Mouse (Mus musculus) forebrain, embryonic 11.5 days (tissue): ENCODE measurements around the gene Gak. TPM values are rescaled to one million over a fixed set of nuclear protein-coding genes. Genes with fewer than 3 reads are reported as not detected.

Source experiments
- ATAC-seq: fragments of 200-750 bp; cut with Nextera tagmentation; replicated peaks from 2 replicates; pipeline ENCODE4 v1.8.0; 2017; ENCODE audit warnings: moderate TSS enrichment; ENCODE audit not compliant: low FRiP score
- DNase-seq: peaks from one replicate; pipeline ENCODE4 v3.0.0-alpha.2; 2017; ENCODE audit warnings: low spot score
- H3K27ac ChIP-seq: fragments of 300-500 bp; sonication (generic); 2 replicates; pipeline ENCODE4 v1.5.1; 2014; ENCODE audit warnings: low read depth, low read length
- H3K27me3 ChIP-seq: fragments of 300-500 bp; sonication (generic); 2 replicates; pipeline ENCODE4 v1.6.1; 2014; ENCODE audit warnings: mild to moderate bottlenecking, low read length, mixed read lengths; ENCODE audit not compliant: control insufficient read depth, insufficient read depth
- H3K36me3 ChIP-seq: fragments of 300-500 bp; sonication (generic); 2 replicates; pipeline ENCODE4 v1.6.1; 2014; ENCODE audit warnings: mild to moderate bottlenecking, low read length, moderate library complexity, mixed read lengths; ENCODE audit not compliant: control insufficient read depth, insufficient read depth
- H3K4me1 ChIP-seq: fragments of 300-500 bp; sonication (generic); replicated peaks from 2 replicates; pipeline ENCODE4 v1.6.1; 2014; ENCODE audit warnings: low read length, mixed read lengths; ENCODE audit not compliant: control insufficient read depth, insufficient read depth
- H3K4me2 ChIP-seq: fragments of 300-500 bp; sonication (generic); 2 replicates; pipeline ENCODE4 v1.6.1; 2014; ENCODE audit warnings: low read depth, mild to moderate bottlenecking, low read length, moderate library complexity, mixed read lengths; ENCODE audit not compliant: severe bottlenecking
- H3K4me3 ChIP-seq: fragments of 300-500 bp; sonication (generic); 2 replicates; pipeline ENCODE4 v1.5.1; 2014; ENCODE audit warnings: low read depth, low read length
- H3K9ac ChIP-seq: fragments of 300-500 bp; sonication (generic); 2 replicates; pipeline ENCODE4 v1.6.1; 2014; ENCODE audit warnings: low read length
- H3K9me3 ChIP-seq: fragments of 300-500 bp; sonication (generic); 2 replicates; pipeline ENCODE4 v1.6.1; 2016; ENCODE audit warnings: low read length, mixed read lengths; ENCODE audit not compliant: control insufficient read depth
- WGBS: fragments of 180-500 bp; shearing (Covaris S2); extraction: QIAGEN DNeasy Blood & Tissue Kit; methylation state at CpG from one replicate; pipeline ENCODE4 v1.1.7; 2014; 5-methylcytosine and 5-hydroxymethylcytosine counted together
- polyA plus RNA-seq: library from polyadenylated mRNA; unstranded; fragments of >200 nt; fragmentation: Nextera tagmentation; extraction: Ambion mirVana; gene quantifications from 2 replicates; pipeline ENCODE4 v1.2.1, GENCODE M21; 2014

Gak gene
- polyA plus RNA-seq, 1 experiment from 2014 or later: 51.2 TPM

- Histone ChIP-seq H3K9ac (no peak overlapping the region), H3K36me3 (no peaks in the 10 kb centered on the region), H3K4me3 (no peak overlapping the region), H3K27ac (no peak overlapping the region), H3K4me1 (no peaks in the 10 kb centered on the region), H3K4me2 (no peak overlapping the region), H3K27me3 (no peaks in the 10 kb centered on the region), H3K9me3 (no peaks in the 10 kb centered on the region)
- no peak for ATAC-seq
- WGBS: 90% methylated on average over 4 of the region's 4 CpGs
- DNase-seq: no peak
Measured at GRCm38 (mm10) chr5:108556986-108557385, 72.6 kb downstream of the Gak start.

GRCm38 (mm10) chr5:108554041-108554440 lies 75.5 kb downstream of the Gak start:
- Histone ChIP-seq H3K4me3 (no peak overlapping the region), H3K9ac (no peak overlapping the region), H3K9me3 (no peaks in the 10 kb centered on the region), H3K4me1 (peaks cover 3% of the 10 kb centered on the region; the same call in 1 of the 2 replicates), H3K27me3 (peaks cover 10% of the 10 kb centered on the region), H3K36me3 (no peaks in the 10 kb centered on the region), H3K4me2 (no peak overlapping the region), H3K27ac (no peak overlapping the region)
- DNase-seq: no peak
- ATAC-seq: no peak
- 67% methylated on average over 1 of the region's 1 CpGs for WGBS

DNA sequence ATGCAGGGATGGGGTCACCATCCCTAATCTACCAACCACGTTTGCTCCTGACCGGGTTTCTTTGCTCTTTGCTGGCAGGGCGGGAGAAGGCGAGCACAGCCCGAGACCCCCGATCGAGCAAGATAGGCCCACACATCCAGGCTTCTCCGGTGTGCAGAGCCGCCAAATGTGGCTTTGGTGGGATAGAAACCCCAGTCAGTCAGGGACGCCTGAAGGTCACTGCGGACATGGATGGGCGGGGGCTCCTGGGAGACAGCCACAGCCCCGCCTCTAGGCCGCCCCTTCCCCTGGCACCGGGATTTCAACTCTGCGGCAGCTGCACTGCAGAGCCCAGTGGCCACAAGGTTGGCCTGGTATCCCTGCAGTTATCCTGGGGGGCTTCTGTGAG lies 79.4 kb downstream of the Gak start:
- H3K36me3 ChIP-seq: no peaks in the 10 kb centered on the region
- H3K4me1 ChIP-seq: peaks cover 3% of the 10 kb centered on the region; the same call in 1 of the 2 replicates
- DNase-seq: no peak
- H3K4me3 ChIP-seq: peak overlapping the region; percentile 40
- no peaks in the 10 kb centered on the region for H3K9me3 ChIP-seq
- no peak overlapping the region for H3K27ac ChIP-seq
- ATAC-seq: peak; percentile 73
- peak overlapping the region; percentile 44 for H3K9ac ChIP-seq
- peaks cover 11% of the 10 kb centered on the region for H3K27me3 ChIP-seq
- peak overlapping the region; percentile 84 for H3K4me2 ChIP-seq
- WGBS: under 1% methylated on average over 16 of the region's 16 CpGs

DNA sequence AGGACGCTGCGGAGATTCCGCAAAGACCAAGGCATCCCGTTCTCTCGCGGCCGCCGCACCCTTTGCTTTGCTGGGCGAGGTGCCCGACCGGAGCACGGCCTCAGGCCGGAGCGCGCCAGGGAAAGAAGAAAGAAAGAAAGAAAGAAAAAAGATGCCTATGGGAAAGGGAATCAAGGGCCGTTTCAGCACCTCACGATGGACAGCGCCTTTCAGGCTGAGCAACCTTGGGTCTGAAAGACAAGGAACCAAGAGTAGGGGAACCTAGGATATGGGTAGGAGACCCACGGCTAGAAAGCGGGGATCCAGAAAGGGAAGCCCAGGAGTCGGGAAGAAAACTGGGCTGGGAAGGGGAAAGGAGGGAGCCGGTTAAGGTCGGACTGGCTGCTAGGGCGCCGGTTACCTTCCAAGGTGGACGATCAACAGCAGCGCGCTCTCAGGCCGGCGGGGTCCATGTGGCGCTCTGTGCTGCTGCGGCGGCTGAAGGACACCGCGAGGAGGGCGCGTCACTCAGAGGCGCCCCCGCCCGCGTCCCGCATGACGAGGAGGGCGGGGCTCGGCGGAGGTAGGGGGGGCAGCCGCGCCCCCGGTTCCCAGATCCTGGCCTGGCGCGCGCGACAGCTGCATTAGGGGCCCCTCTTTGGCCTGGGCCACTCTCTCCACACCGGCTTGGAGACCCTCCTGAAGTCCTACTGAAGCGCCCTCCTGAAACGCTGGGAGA lies 79.9 kb downstream of the Gak start, which contains the start of gene Cplx1:
Gene Cplx1, minus strand, starts transcription at position 536 of the 718 bp plus-strand sequence.
- peaks cover 11% of the 10 kb centered on the region for H3K27me3 ChIP-seq

DNA sequence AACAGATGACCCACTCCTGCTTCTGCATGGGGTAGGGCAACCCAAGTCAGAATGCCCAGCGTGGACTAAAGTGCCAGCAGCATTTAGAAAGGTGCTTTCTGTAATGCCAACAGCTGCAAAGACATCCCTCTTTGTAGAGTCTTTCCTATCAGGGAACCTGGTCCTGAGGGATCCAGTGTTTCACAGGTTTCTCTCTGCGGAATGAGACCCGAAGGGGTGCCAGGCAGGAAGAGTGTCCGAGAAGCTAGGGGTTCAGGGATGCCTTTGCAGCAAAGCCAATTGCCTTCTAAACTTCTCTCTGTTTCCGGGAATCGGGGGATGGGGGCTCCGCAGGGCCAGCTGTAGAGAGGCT lies 80.4 kb downstream of the Gak start:
- Histone ChIP-seq H3K27ac (no peak overlapping the region), H3K4me3 (peak overlapping the region; percentile 40), H3K4me2 (peak overlapping the region; percentile 84), H3K27me3 (peaks cover 11% of the 10 kb centered on the region), H3K9me3 (no peaks in the 10 kb centered on the region), H3K9ac (peak overlapping the region; percentile 44), H3K36me3 (no peaks in the 10 kb centered on the region), H3K4me1 (peaks cover 3% of the 10 kb centered on the region; the same call in 1 of the 2 replicates)
- WGBS: 21% methylated on average over 7 of the region's 7 CpGs
- peak; percentile 45 for DNase-seq
- ATAC-seq: no peak

More for the DNA sequence above, 79.9 kb downstream of the Gak start, which contains the start of gene Cplx1:
- DNase-seq: peak; percentile 83
- peaks cover 3% of the 10 kb centered on the region; the same call in 1 of the 2 replicates for H3K4me1 ChIP-seq
- peak within 1 kb of the TSS; percentile 44 for H3K9ac ChIP-seq
- WGBS: under 1% methylated on average over 56 of the region's 56 CpGs
- H3K4me3 ChIP-seq: peak within 1 kb of the TSS; percentile 40
- no peaks in the 10 kb centered on the region for H3K36me3 ChIP-seq
- peak within 1 kb of the TSS; percentile 84 for H3K4me2 ChIP-seq
- ATAC-seq: peak; percentile 84
- no peaks in the 10 kb centered on the region for H3K9me3 ChIP-seq
- no peak within 1 kb of the TSS for H3K27ac ChIP-seq

DNA sequence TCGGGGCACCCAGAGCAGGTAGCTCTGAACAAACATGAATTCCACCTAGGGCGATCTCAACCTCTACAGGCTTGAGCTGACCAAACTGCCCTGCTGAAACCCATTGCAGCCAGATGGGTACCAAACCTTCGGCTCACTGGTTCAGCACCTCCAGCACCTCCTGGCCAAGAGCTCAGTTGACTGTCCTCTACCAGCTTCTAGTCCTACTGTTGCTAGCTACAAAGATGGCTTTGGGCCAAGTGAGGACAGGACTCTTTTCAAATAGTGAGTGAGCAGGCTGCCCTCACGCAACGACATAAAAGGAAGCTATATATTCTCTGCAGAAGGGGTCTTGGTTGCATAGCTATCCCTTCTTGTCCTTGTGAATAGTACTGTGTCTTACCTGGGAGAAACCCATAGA lies 81.9 kb downstream of the Gak start:
- ATAC-seq (no peak), DNase-seq (no peak)
- Histone ChIP-seq H3K36me3 (no peaks in the 10 kb centered on the region), H3K4me2 (no peak overlapping the region), H3K27me3 (peaks cover 11% of the 10 kb centered on the region), H3K9me3 (no peaks in the 10 kb centered on the region), H3K4me1 (peaks cover 3% of the 10 kb centered on the region; the same call in 1 of the 2 replicates), H3K4me3 (no peak overlapping the region), H3K9ac (no peak overlapping the region), H3K27ac (no peak overlapping the region)
- 88% methylated on average over 5 of the region's 5 CpGs for WGBS

- Histone ChIP-seq H3K4me3 (no peak overlapping the region), H3K27ac (no peak overlapping the region), H3K9me3 (no peaks in the 10 kb centered on the region), H3K36me3 (no peaks in the 10 kb centered on the region), H3K4me1 (no peaks in the 10 kb centered on the region), H3K4me2 (no peak overlapping the region), H3K27me3 (no peaks in the 10 kb centered on the region), H3K9ac (no peak overlapping the region)
- WGBS: 77% methylated on average over 7 of the region's 7 CpGs
- ATAC-seq (no peak), DNase-seq (no peak)
Measured at GRCm38 (mm10) chr5:108543516-108544291, 85.9 kb downstream of the Gak start.

DNA sequence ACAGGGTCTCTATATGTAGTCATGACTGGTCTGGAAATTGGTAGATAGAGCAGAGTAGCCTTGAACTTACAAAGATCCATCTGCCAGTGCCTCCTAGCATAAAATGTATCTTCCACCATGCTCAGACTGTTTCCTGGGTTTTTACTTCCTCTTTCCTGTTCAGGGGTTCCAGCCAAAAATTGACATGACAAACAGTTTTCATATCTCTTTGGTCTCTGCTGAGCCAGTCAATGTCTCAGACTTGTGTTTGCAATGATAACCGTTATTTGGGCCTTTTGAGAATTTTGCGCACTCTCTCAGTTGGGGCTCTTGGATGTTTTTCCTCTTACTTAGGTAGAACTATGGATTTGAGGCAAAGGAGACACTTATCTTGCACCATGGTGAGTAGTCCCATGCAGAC lies 95.4 kb downstream of the Gak start:
- no peaks in the 10 kb centered on the region for H3K36me3 ChIP-seq
- no peaks in the 10 kb centered on the region for H3K27me3 ChIP-seq
- ATAC-seq: no peak
- H3K4me2 ChIP-seq: no peak overlapping the region
- H3K4me1 ChIP-seq: no peaks in the 10 kb centered on the region
- H3K9me3 ChIP-seq: peaks cover 6% of the 10 kb centered on the region; the same call in 1 of the 2 replicates
- no peak overlapping the region for H3K4me3 ChIP-seq
- no peak overlapping the region for H3K27ac ChIP-seq
- no peak overlapping the region for H3K9ac ChIP-seq
- 93% methylated on average over 2 of the region's 2 CpGs for WGBS
- DNase-seq: no peak
